ENCODE assay signal across 7 mouse cellular contexts in the genomic region with DNA sequence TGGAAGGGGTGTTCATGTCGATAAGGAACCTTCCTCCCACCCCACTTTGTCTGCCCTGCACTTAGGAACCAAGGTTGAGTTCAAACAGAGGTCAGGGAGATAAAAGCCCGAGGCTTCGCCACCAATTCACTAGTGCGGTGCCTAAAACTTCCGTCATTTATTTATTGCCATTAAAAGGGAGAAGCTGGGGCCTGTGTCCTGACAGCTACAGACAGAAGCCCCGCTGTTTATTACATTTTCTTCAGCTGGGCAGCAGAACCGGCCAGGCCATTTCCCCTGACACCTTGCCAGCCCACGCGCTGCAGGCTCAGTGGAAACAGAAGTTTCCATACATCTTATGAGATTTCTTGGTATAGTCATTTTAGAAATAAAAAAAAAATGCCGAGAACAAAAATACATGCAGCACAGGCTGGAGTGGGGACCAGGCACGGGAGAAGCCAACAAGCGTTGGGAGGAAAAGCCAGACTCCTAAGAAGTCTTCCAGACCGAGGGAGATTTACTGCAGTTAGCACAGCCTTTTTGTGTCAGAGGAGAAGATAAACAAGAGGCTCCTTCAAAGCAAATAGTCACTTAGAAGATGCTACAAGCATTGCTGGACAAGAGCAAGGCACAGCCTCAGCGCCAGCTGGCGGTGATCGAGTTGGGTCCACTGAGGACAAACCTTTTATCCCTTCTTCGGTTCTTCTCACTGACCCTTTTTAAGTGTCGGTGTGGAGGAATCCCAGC.
DNase-seq lines count a peak whose midpoint lies in the region; ATAC-seq and TF ChIP-seq lines count a peak whose summit lies in the region.

No protein-coding gene starts in this region.

- no peak overlapping the region for H3K9ac ChIP-seq in liver, postnatal 0 days (replicated peaks)
- H3K9ac ChIP-seq in forebrain, embryonic 16.5 days (replicated peaks; ENCODE audit: low read depth, low read length) = no peak overlapping the region
- 0 out of 2 replicates have a peak overlapping the region, but pooled peaks have one; percentile 22 for H3K9ac ChIP-seq in neural tube, embryonic 13.5 days

- no peak overlapping the region for H3K27ac ChIP-seq in liver, postnatal 0 days (ENCODE audit: low read depth)
- peak overlapping the region; percentile 69 for H3K27ac ChIP-seq in forebrain, embryonic 16.5 days (ENCODE audit: low read length)
- H3K27ac ChIP-seq in neural tube, embryonic 13.5 days (replicated peaks) = peak overlapping the region; percentile 57

- TF ChIP-seq CTCF in liver, postnatal 0 days (IDR thresholded peaks at IDR 0.05; ENCODE audit: low read depth) = no peak

- no peaks in the 10 kb centered on the region for H3K9me3 ChIP-seq in liver, postnatal 0 days (ENCODE audit: low read length)
- H3K9me3 ChIP-seq in forebrain, embryonic 16.5 days (ENCODE audit: control insufficient read depth, low read length) = no peaks in the 10 kb centered on the region
- no peaks in the 10 kb centered on the region for H3K9me3 ChIP-seq in neural tube, embryonic 13.5 days

- H3K4me3 ChIP-seq in liver, postnatal 0 days (ENCODE audit: low read depth, low read length) = no peak overlapping the region
- no peak overlapping the region for H3K4me3 ChIP-seq in forebrain, embryonic 16.5 days (replicated peaks; ENCODE audit: low read length)
- H3K4me3 ChIP-seq in neural tube, embryonic 13.5 days = no peak overlapping the region

- H3K4me1 ChIP-seq in liver, postnatal 0 days (ENCODE audit: insufficient read depth) = 0 out of 2 replicates have a peak, but pooled peaks cover 4% of the 10 kb centered on the region
- H3K4me1 ChIP-seq in forebrain, embryonic 16.5 days (replicated peaks; ENCODE audit: control insufficient read depth, insufficient read depth, low read length) = peaks cover 11% of the 10 kb centered on the region
- peaks cover 22% of the 10 kb centered on the region for H3K4me1 ChIP-seq in neural tube, embryonic 13.5 days (replicated peaks)

- no peaks in the 10 kb centered on the region for H3K36me3 ChIP-seq in liver, postnatal 0 days (replicated peaks; ENCODE audit: insufficient read depth, low read length)
- no peaks in the 10 kb centered on the region for H3K36me3 ChIP-seq in forebrain, embryonic 16.5 days (ENCODE audit: control insufficient read depth, insufficient read depth)
- H3K36me3 ChIP-seq in neural tube, embryonic 13.5 days = no peaks in the 10 kb centered on the region

- no peak for TF ChIP-seq EP300 in liver, postnatal 0 days (IDR thresholded peaks at IDR 0.05; ENCODE audit: low read depth)

- no peaks in the 10 kb centered on the region for H3K27me3 ChIP-seq in liver, postnatal 0 days (ENCODE audit: insufficient read depth, low read length)
- H3K27me3 ChIP-seq in forebrain, embryonic 16.5 days (replicated peaks; ENCODE audit: control insufficient read depth, insufficient read depth, low read length) = no peaks in the 10 kb centered on the region
- no peaks in the 10 kb centered on the region for H3K27me3 ChIP-seq in neural tube, embryonic 13.5 days

- WGBS in liver, postnatal 0 days (ENCODE audit: insufficient replicate concordance) = 22% methylated on average over 18 of the region's 18 CpGs
- 56% methylated on average over 18 of the region's 18 CpGs for WGBS in forebrain, embryonic 16.5 days
- WGBS in neural tube, embryonic 13.5 days = 3% methylated on average over 18 of the region's 18 CpGs

- no peak overlapping the region for H3K4me2 ChIP-seq in liver, postnatal 0 days (ENCODE audit: low read depth, low read length)
- H3K4me2 ChIP-seq in forebrain, embryonic 16.5 days (ENCODE audit: low read length) = no peak overlapping the region
- H3K4me2 ChIP-seq in neural tube, embryonic 13.5 days = peak overlapping the region; percentile 36

- intact Hi-C loops in heart, postnatal 10 days (cut with DNase I) = no loop called here
- intact Hi-C loops in left cerebral cortex, postnatal 4 days (cut with DNase I) = no loop called here

- peak; percentile 5 for DNase-seq in liver
- no peak for DNase-seq in liver, postnatal 0 days
- peak; percentile 35 to 36 for DNase-seq in heart, postnatal 10 days
- DNase-seq in left cerebral cortex, postnatal 4 days = peak; percentile 19
- no peak for DNase-seq in thymus, postnatal 25 days

- ATAC-seq in liver, postnatal 0 days = no peak
- no peak for ATAC-seq in forebrain, embryonic 16.5 days
- peak; percentile 36; the same call in 1 of the 2 replicates for ATAC-seq in neural tube, embryonic 13.5 days (ENCODE audit: low read depth)

Comparison
In these comparisons a context has a peak if more than half of its experiments do, and no peak if none do; other contexts are left out.
1. DNase-seq: peak in liver (single experiment), heart, postnatal 10 days (2 of 2) and left cerebral cortex, postnatal 4 days (single experiment); none in liver, postnatal 0 days (single experiment) and thymus, postnatal 25 days (single experiment).